Mouse (Mus musculus) hematopoietic stem cell, adult 5-6 weeks (primary cell): Measurements from ENCODE around the gene AI661453. TPM values are rescaled to one million over a fixed set of nuclear protein-coding genes. Genes with fewer than 3 reads are reported as not detected.
"Not testable (repeated sequence)": the region's sequence is repeated elsewhere in the genome, so short reads cannot be mapped to it uniquely, and the experiment has no call there.

ENCODE experiments used
- ATAC-seq, 2 experiments: fragments of 125-278 bp in 1 of 2; replicated peaks in 1 of 2; 2 replicates each; pipeline ENCODE4 v1.8.0; 2016 to 2017; ENCODE audit warnings: inconsistent platforms in 2 of 2, mild to moderate bottlenecking in 2 of 2, moderate number of reproducible peaks in 2 of 2, low read depth in 1 of 2, moderate TSS enrichment in 1 of 2; ENCODE audit not compliant: low FRiP score in 2 of 2, poor library complexity in 2 of 2, severe bottlenecking in 2 of 2, insufficient read depth in 1 of 2, low TSS enrichment in 1 of 2
- total RNA-seq: library from RNA; stranded (forward); fragments of 172-1452, 232-1000 nt; gene quantifications from 2 replicates; pipeline ENCODE4 v1.2.3, GENCODE M21; 2017

AI661453 gene
- 1.8 and 2.3 TPM in 2 replicates for total RNA-seq

- no peak for ATAC-seq
Measured at GRCm38 (mm10) chr17:47436156-47436906, at the start of gene AI661453. TSS of gene AI661453 (plus strand) at chr17:47436615.

- ATAC-seq = peak; percentile 49 to 72; a peak in 3 of 4 replicates
Measured at GRCm38 (mm10) chr17:47386649-47387048, 49.8 kb upstream of the AI661453 start.

- peak; percentile 9 to 51; a peak in 2 of 4 replicates for ATAC-seq
Measured at GRCm38 (mm10) chr17:47394223-47394869, 42.1 kb upstream of the AI661453 start.

GRCm38 (mm10) chr17:47395376-47395913 is 41.0 kb upstream of the AI661453 start:
- ATAC-seq = peak; percentile 84 to 96

GRCm38 (mm10) chr17:47399091-47399490 is 37.3 kb upstream of the AI661453 start:
- no peak for ATAC-seq

GRCm38 (mm10) chr17:47400451-47400850 is 36.0 kb upstream of the AI661453 start, which contains the start of gene Guca1a:
TSS of gene Guca1a (minus strand) at chr17:47400584.
- no peak for ATAC-seq

GRCm38 (mm10) chr17:47407717-47408557 is 28.5 kb upstream of the AI661453 start:
- ATAC-seq = no peak

- peak; percentile 79 to 86 for ATAC-seq
Measured at GRCm38 (mm10) chr17:47408558-47408898, 27.9 kb upstream of the AI661453 start.

GRCm38 (mm10) chr17:47409897-47410861 is 26.2 kb upstream of the AI661453 start:
- ATAC-seq = peak; percentile 27 to 38; a peak in 3 of 4 replicates

- ATAC-seq = no peak
Measured at GRCm38 (mm10) chr17:47420195-47420594, 16.2 kb upstream of the AI661453 start.

GRCm38 (mm10) chr17:47421566-47421965 is 14.8 kb upstream of the AI661453 start:
- ATAC-seq = no peak

- not testable (repeated sequence) for ATAC-seq
Measured at GRCm38 (mm10) chr17:47422616-47423015, 13.8 kb upstream of the AI661453 start.

GRCm38 (mm10) chr17:47424186-47424585 is 12.2 kb upstream of the AI661453 start:
- ATAC-seq = no peak

- ATAC-seq = no peak
Measured at GRCm38 (mm10) chr17:47427316-47427715, 9.1 kb upstream of the AI661453 start.

GRCm38 (mm10) chr17:47428831-47429304 is 7.5 kb upstream of the AI661453 start:
- ATAC-seq = peak; percentile 42 to 71; a peak in 1 of 4 replicates

GRCm38 (mm10) chr17:47430815-47431214 is 5.6 kb upstream of the AI661453 start:
- no peak for ATAC-seq
